Mouse (Mus musculus) T-helper 2 cell (primary cell): ENCODE measurements at regions not wholly inside any gene's neighbourhood (a gene's known extent, or its start where the extent isn't known, plus 50 kb on each side); places are given as distances from the start of the nearest gene placed in this dataset.

Source experiments
- in situ Hi-C: fragments of 300-600 bp; cut with MboI, MseI; formaldehyde crosslinking; loops from one replicate; pipeline ENCODE4 v1.15.1; 2025; ENCODE audit warnings: high pct_unique_total_duplicates

DNA sequence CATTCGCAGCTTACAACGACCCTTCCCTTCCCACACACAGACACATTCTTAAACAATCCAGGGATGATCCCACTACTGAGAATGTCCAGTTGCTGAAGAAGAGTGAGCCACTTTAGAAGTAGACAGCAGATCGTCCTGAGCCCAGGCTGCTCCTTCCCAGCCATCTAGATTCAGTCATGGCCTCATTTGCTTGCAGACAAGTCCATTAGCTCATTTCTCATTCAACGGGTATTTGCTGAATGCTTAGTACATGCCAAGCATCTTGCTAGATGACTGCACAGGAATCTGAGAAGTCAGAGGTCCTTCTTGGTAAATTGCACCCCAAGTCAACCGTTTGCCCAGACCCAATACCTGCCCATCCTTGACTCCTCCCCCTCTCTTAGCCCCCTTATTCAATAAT, 57.8 kb downstream of the Ier5 start:
- in situ Hi-C loops: no loop called here

DNA sequence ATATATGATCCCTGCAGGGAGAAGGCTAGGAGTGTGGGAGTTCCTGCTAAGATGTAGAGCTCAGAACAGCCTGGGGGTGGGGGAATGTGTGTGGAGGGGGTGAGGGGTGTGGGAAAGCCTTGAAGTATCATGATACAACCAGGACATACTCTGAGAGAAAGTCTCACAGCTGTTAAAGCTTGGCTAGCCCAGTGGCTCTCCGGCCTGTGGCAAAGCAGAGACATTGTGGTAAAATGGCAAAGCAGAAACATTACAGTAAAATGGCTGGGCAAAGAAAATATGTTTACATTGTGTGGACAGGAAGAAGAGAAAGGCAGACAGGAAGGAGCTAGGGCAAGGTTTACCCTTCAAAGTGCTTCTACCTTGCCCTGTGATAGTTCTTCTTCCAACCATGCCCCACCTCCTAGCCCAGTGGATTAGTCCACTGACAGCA, 58.5 kb downstream of the Ier5 start:
- in situ Hi-C loops: no loop called here

DNA sequence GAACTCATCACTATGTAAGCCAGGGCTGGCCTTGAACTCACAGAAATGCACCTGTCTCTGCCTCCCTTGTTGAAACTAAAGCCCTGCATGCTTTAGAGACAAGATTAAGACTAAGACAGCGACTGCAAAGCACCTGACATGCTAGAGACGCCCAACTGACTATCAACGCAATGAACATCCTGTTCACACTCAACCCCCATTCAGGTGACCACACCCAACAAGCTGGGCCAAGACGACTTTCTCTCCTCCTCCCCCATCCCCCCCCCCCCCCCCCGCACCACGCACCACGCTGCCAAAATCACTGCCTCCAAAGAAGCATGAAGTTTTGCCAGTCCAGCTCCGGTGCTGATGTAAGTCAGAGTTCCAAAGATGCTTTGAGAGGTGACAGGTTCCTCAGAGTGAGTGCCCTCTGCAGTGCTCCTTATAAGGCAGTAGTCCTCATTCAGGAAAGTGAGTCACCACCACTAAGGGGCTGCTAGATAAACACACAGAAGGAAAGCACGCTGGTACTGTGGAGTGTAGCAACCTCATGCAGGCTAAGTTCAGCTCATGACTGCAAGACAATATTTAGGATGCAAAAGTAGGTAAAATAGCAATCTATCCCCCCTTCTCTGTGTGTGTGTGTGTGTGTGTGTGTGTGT, 59.2 kb downstream of the Ier5 start:
- in situ Hi-C loops: no loop called here

DNA sequence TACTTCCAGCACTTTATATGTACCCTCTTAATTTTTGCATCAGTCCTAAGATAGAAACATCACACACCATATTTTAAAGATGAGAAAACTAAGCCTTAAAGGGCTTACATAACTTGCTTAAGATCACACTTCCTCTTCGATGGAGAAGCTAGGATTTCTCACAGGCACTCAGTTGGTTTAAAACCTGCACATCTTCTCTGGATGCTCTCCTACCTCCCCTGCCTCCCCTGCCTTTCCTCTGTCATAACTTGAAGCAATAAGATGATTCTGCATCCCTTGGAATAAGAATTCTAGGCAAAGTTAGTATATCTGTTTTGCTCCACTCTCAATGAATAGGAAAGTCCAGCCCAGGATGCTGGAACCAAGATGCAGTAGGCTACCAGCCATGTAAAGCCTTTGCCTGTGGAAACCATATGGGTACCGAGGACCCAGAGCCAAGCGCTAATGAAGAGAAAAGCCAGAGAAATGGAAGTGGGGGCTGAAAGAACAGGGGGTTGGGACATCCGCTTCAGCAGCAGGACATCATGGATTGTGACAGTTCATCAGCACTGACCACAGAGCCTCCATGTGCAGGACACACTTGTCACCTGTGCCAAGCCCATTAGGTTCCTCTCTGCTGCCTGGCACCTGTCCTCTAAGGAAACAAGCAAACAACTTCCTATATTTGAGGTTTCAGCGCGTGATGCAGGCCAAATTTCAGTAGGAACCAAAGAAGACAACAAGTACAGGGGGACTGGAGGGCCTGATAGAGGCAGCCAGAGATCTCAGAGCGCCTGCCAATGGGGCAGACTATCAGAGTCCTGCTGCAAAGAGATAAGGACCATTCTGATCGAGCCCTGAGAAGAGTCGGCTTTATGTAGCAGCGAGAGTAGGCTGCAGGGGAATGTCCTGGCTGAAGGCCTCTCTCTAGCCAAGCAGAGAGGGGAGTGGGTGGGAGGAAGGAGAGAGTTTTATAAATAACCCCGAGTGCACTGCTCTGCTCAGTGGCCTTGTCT, 60.5 kb downstream of the Ier5 start:
- in situ Hi-C loops: no loop called here

DNA sequence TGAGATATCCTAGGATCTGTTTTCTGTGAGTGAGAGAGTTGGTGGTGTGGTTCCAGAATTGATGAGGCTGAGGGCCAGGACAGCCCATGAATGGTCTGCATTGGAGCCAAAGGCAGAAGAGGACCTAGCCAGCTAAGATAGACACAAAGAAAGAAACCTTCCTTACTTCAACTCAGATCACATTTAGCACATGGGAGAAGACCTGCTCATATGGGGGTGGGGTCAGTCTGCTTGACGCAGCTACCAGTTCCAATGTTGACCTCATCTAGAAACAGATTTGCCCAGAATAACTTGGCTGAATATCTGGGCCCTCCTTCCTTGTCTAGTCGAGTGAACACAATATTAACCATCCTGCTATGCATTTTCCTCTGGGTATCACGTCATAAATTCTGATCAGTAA, 62.0 kb downstream of the Ier5 start:
- in situ Hi-C loops: no loop called here

DNA sequence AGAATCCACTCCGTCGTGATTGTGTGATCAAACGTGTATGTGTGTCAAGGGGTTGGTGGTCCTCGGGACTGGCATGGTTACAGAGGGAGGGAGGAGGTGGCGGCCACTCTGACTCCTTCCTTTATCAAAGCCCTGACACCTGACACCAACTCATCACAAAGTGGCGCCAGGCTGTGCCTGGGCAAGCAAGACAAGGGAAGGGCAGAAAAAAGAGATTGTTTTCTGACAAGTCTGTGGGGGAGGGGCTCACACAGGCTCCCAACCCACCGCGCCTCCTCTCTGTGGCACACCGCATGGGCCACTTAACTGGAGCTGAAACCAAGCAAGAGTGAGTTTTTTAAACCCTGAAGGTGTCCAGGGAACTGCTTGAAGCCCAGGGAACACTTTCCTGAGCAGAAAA, 68.5 kb downstream of the Ier5 start:
- in situ Hi-C loops: loop anchor here (5.0 kb wide), 1 partner anchor 526 kb away; the partner anchor contains the start of gene Acbd6

DNA sequence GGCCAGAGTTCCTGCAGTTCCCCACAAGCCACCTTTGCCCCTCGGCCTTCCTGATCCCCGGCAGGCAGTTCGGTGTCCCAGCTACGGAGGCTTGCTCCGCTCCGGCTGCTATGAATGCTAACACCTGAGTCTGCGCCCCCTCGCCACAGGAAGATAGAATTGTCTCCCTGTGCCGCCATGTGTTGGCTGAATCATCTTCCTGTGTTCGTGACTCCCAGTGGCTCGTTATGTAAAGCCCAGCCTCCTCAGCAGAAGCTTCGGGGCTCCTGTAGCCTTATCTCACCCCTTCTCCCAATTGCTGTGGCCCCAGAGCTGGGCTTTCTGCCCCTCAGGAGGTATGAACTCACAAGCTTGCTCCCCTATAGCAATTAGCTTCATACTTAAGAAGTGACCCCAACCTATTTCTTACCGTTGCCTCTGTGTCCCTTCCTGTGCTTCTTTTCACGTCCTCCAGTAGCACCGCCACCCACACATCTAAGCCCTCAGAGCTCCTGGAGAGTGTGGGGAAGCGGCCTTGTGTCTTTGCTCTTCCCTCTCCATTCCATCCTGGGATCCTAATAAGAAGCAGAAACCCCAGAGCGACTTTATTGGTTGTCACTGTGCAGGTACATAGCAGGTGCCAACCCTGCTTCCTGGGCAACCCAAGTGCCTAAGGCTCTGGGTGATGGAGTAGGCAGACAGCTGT, 70.1 kb downstream of the Ier5 start:
- in situ Hi-C loops: loop anchor here (5.0 to 10.0 kb wide), 3 partner anchors 188 to 495 kb away; no protein-coding TSS in a partner anchor

DNA sequence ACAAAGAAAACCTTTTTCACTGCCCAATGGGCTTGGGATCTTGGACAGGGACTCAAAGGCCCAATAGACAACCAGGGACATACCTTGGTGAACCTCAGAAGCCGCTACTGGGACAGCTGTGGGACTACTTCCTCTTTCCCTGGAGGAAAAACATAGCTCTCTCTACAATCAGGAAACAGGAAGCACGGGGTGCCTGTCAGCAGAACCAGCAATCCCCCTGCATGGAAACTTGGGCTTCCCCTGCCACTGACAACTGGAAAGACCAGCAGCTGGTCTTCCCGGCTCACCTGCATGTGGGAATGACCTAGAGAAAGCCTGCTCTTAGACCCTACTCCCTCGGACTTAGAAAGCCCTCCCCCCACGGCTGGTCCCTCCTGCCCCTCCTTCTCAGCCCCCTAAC, 70.7 kb downstream of the Ier5 start:
- in situ Hi-C loops: loop anchor here (5.0 to 10.0 kb wide), 3 partner anchors 189 to 496 kb away; no protein-coding TSS in a partner anchor

DNA sequence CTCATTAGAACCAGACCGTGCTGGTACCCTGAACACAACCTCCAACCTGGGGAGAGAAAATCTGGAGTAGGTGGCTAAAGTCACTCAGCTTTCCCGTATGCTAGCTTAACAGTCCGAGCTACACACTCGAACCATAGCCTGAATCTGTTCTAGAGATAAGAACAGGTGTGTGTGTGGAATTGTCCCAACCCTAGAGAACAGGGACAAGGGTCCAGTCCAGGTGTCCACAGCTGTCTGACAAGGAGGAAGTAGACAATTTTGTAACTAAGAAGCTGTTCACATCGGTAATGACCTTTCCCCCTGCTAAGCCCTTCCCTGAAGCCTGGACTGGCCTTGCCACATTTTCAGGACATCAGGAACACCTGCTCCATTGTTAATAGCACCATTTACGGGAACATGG, 71.3 kb downstream of the Ier5 start:
- in situ Hi-C loops: loop anchor here (5.0 to 10.0 kb wide), 3 partner anchors 189 to 497 kb away; no protein-coding TSS in a partner anchor

DNA sequence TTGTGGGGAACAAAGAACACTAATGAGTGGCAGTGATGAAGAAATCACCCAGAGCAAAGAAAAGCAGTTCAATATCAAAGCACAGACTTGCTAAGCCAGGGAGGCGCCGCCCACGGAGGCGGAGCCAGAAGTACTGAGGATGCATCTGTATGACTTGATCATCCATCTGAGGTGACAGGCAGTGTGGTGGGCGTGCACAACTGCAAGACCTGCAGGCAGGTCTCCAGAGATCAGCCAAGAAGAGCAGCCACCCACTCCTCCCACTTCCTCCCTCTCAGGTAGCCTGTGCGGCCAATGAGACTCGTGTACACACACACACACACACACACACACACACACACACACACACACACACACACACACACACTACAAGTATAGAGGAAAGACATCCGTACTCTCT, 71.9 kb downstream of the Ier5 start:
- in situ Hi-C loops: loop anchor here (5.0 to 10.0 kb wide), 3 partner anchors 190 to 497 kb away; no protein-coding TSS in a partner anchor

DNA sequence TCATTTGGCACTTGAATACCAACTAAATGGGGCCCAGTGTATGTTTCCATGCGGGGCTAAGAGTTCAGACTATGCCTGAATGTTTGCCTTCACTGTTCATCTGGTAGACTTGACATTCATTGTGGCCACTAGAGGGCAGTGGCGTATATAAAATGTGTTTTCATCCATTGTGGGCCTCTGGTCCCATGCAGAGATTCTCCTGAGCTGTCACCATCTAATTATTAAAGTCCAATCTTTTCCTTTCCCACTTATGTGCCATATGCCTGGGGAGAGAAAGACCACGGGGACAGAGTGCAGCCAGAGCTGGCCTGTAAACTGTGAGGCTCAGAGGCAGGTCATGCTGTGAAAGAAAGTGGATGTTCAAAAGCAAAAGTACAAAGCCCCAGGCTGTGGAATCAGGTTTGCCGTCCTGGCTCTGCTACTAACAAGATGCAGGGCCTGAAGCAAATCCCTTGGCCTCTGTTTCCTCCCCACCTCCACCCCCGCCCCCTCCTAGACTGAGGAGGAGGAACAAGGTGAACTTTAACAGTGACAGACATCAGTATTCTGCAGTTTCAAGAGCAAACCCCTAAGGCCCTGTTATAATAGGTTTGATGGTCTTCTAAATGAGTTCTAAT, 73.5 kb downstream of the Ier5 start:
- in situ Hi-C loops: loop anchor here (5.0 to 10.0 kb wide), 3 partner anchors 191 to 499 kb away; no protein-coding TSS in a partner anchor

DNA sequence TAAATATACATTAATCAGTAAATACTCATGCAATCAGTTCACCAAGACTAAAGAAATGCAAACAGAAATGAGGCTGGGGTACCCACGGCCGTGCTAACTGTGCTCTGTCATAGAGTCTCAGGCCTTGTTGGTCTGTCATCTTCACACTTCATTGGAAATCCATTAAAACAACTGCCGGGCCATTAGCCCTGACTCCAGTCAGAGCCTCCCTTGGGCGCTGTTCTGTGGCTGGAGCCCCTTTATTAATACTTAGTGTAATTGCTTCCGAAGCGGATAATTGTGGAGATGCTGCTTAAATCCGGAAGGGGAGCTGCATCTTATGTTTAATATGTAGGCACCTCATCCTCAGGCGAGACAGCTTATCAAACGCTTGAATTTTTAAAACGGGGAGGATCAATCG, 76.1 kb downstream of the Ier5 start:
- in situ Hi-C loops: loop anchor here (10.0 kb wide), 1 partner anchor 501 kb away; no protein-coding TSS in a partner anchor

DNA sequence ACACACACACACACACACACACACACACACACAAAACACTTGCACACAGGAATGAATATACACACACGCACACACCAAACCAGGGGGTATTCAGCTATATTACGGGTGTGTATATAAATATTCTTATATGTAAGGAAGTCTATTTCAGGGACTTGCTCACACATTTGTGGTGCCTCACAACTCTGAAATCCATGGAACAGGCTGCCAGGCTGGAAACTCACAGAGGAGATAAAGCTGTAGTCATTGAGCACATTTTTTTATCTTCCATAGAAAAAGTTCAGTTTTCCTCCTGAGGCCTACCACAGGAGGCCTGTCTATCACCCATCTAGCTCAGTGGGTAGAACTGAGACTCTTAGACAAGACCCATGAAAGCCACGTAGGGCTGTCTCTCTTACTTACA, 83.8 kb downstream of the Ier5 start:
- in situ Hi-C loops: no loop called here

DNA sequence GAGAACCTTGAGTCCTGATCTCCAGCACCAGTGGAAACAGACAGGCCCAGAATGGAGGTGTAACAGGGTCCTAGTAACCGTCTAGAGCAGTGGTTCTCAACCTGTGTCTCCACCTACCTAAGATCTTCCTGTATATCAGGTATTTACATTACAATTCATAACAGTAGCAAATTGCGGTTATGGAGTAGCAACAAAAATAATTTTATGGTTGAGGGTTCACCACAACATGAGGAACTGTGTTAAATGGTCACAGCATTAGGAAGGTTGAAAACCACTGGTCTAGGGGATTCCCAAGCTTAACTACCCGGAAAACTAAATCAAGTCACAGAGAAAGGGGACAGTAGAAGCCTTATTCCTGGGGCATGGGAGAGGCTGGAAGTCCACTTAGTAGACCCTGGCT, 84.5 kb downstream of the Ier5 start:
- in situ Hi-C loops: no loop called here

DNA sequence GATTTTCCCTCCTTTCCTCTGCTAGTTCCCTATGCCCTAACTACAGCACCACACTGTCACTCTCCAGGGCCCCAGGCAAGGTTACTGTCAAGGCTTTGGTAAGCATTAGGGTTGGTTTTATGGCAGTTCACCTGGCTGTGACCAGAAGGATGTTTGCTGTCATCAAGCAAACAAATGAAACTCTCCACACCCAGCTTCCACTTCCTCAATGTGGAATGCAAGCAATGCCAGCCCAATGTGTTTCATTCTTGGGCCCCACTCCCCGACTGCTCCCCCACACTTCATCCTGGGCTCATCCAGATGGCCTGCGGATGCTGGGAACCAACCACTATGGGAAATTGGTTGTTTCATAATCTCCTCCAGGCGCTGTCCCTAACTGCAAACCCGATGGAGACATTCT, 85.7 kb downstream of the Ier5 start:
- in situ Hi-C loops: no loop called here

DNA sequence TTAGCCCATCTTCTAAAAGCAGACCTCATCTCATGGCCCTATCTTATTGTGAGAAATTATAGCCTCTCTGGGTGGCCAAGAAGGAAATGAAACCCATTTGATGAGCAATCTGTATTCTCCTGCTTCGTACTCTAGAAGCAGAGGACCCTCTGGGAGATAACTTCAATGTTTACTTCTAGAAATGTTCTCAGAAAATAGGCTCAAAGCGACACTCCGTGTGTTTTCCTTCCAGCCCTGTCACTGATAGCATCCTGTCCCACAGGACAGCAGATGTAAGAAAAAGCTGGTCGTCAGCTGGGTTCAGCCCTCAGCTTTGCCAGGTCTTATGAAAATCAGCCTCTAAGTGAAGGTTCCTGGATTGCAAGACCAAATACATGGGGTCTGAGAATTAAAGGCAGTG, 86.1 kb downstream of the Ier5 start:
- in situ Hi-C loops: no loop called here

DNA sequence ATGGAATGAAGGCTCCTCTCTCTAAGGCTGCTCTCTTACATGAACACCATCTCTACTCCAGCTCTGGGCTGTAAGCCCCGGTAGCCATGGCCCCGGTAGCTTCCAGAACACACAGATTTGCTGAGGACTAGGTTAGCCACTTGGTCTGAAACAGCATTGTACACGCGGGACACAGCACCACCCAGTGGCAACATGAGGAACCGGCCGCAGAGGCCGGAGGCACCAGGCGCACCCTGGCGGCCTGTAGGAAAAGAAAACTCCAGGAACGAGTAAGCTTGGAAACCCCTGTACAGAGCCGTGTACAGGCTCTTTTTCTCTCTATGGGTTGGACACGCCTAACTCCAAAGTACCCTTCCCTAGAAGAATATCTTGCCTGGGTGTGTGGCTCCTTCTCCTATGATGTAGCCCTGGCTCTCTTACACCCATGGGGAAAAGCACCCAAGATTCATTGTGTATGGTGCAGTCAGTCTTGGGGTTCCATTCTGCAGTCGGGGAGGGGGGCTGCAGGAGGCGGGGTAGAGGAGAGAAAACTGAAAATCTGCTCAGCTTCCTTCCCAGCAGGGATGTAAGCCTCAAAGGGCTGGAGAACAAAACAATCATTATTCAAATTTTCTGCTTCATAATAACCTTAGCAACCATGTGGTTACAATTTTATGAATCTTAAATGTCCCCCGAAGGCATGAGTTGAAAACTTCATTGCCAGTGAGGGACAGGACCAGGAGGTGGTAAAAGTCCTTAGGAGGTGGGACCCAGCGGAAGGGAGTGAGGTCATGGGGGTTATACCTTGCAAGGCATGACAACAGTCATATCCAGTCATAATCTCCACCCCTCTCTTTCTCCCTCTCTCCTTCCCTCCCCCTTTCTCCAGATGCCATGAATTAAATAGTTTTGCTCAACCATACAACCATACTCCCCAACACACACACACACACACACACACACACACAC, 92.6 kb downstream of the Ier5 start:
- in situ Hi-C loops: loop anchor here (5.0 kb wide), 1 partner anchor 220 kb away; no protein-coding TSS in a partner anchor

DNA sequence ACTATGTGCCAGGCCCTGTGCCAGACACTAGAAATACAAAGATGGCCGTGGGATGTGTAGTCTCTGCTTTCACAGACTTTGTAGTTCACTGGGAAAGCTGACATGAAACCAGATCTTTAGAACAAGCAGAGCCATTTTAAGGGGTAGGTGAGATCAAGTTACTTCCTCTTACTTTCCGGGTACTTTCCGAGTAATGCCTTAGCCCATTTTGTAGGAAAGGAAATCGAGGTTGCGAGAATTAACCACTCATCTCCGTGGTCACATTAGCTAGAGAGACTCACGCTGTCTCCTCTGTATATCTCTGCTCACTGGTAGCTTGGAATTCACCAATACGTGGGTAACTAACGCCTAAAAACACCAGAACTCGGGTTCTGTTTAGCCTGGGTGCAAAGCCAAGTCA, 93.3 kb downstream of the Ier5 start:
- in situ Hi-C loops: loop anchor here (5.0 kb wide), 1 partner anchor 219 kb away; no protein-coding TSS in a partner anchor

DNA sequence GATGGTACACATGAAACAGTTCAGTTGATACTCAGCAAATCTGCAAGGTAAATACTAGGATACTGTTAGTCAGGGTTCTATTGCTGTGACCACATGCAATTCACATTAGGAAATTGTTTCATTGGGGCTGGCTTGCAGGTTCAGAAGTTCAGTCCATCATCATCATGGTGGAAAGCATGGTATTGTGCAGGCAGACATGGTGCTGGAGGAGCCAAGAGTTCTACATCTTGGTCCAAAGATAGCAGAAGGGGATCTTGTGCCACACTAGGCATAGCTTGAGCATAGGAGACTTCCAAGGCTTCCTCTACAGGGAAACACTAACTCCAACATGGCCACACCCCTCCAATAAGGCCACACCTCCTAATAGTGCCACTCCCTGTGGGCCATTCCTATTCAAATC, 99.1 kb downstream of the Ier5 start:
- in situ Hi-C loops: no loop called here
